Mouse (Mus musculus): Measurements from ENCODE around the gene Ltk. TPM values are rescaled to one million over a fixed set of nuclear protein-coding genes. Genes with fewer than 3 reads are reported as not detected.

The Ltk gene
- total and polyA plus RNA-seq, 2 experiments = 0.66 TPM; not detected in 1

GRCm38 (mm10) chr2:119757601-119758100 lies 2.6 kb downstream of the Ltk start:
- H3K79me2 ChIP-seq (ENCODE audit: control insufficient read depth, insufficient read depth, low read length) = no peaks in the 10 kb centered on the region
- WGBS = 6% methylated on average over 31 of the region's 31 CpGs
- H3K4me1 ChIP-seq (ENCODE audit: control insufficient read depth, insufficient read depth, low read length) = peaks cover 7% of the 10 kb centered on the region; the same call in 1 of the 2 replicates
- peaks cover 11% of the 10 kb centered on the region for H3K27me3 ChIP-seq (ENCODE audit: control insufficient read depth, insufficient read depth, low read length)
- H3K9ac ChIP-seq (ENCODE audit: low read depth, low read length) = peak overlapping the region; percentile 66
- TF ChIP-seq POLR2A (IDR thresholded peaks at IDR 0.05; ENCODE audit: extremely low read depth, insufficient read depth, low read length) (no peak), CTCF (IDR thresholded peaks at IDR 0.05; ENCODE audit: low read depth, low read length) (no peak)
- H3K36me3 ChIP-seq (ENCODE audit: control insufficient read depth, insufficient read depth, low read length) = no peaks in the 10 kb centered on the region
- peak; percentile 15 for DNase-seq (ENCODE audit: extremely low read depth, low read depth, low spot score)
- H3K4me3 ChIP-seq (ENCODE audit: insufficient read depth, low read depth, low read length) = peak overlapping the region; percentile 61; the same call in 1 of the 2 replicates
- no peak overlapping the region for H3K27ac ChIP-seq (replicated peaks; ENCODE audit: insufficient read depth, low read depth, low read length)

DNA sequence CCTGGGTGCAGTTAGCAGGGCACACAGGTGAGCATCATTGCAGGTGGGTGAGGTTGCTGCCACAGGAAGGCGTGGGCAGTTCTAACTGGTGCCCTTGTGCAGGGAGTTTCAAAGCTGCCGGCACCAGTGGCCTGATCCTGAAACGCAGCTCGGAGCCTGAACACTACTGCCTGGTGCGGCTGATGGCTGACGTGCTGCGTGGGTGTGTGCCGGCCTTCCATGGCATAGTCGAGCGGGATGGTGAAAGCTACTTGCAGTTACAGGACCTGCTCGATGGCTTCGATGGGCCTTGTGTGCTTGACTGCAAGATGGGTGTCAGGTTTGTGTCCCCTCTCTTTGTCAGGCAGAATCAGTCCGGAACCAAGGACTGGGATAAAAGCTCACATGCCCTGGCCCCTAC lies 11.0 kb downstream of the Ltk start:
- TF ChIP-seq CTCF (IDR thresholded peaks at IDR 0.05; ENCODE audit: low read depth, low read length) (no peak), POLR2A (IDR thresholded peaks at IDR 0.05; ENCODE audit: extremely low read depth, insufficient read depth, low read length) (no peak)
- whole genome bisulfite sequencing = 89% methylated on average over 13 of the region's 13 CpGs
- DNase-seq (ENCODE audit: extremely low read depth, low read depth, low spot score) = no peak
- H3K9ac ChIP-seq (ENCODE audit: low read depth, low read length) = no peak overlapping the region
- no peak overlapping the region for H3K27ac ChIP-seq (replicated peaks; ENCODE audit: insufficient read depth, low read depth, low read length)
- no peaks in the 10 kb centered on the region for H3K79me2 ChIP-seq (ENCODE audit: control insufficient read depth, insufficient read depth, low read length)
- no peaks in the 10 kb centered on the region for H3K27me3 ChIP-seq (ENCODE audit: control insufficient read depth, insufficient read depth, low read length)
- H3K4me1 ChIP-seq (ENCODE audit: control insufficient read depth, insufficient read depth, low read length) = peaks cover 3% of the 10 kb centered on the region; the same call in 1 of the 2 replicates
- H3K4me3 ChIP-seq (ENCODE audit: insufficient read depth, low read depth, low read length) = no peak overlapping the region
- no peaks in the 10 kb centered on the region for H3K36me3 ChIP-seq (ENCODE audit: control insufficient read depth, insufficient read depth, low read length)

DNA sequence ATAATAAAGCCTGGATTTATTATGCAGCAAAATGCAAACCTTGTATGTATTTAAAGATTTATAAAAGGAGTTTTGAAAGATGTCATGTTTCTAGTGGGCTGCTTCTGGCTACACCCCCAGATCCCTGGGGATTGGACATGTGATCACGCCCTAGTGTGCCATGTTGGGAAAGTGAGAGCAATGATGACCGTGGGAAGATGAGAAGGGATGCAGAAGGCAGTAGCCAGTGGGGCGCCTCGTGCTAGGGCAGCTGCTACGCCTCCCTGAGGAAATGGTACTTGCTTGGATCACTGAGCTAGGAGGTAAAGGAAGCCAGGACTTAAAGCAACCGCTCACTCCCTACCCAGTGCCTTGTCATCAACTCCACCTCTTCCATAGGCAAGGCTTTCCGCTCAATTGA lies 12.7 kb downstream of the Ltk start:
- no peak overlapping the region for H3K9ac ChIP-seq (ENCODE audit: low read depth, low read length)
- H3K79me2 ChIP-seq (ENCODE audit: control insufficient read depth, insufficient read depth, low read length) = no peaks in the 10 kb centered on the region
- no peak overlapping the region for H3K4me3 ChIP-seq (ENCODE audit: insufficient read depth, low read depth, low read length)
- DNase-seq (ENCODE audit: extremely low read depth, low read depth, low spot score) = no peak
- H3K27me3 ChIP-seq (ENCODE audit: control insufficient read depth, insufficient read depth, low read length) = peaks cover 8% of the 10 kb centered on the region
- no peaks in the 10 kb centered on the region for H3K36me3 ChIP-seq (ENCODE audit: control insufficient read depth, insufficient read depth, low read length)
- H3K4me1 ChIP-seq (ENCODE audit: control insufficient read depth, insufficient read depth, low read length) = peaks cover 12% of the 10 kb centered on the region; the same call in 1 of the 2 replicates
- no peak overlapping the region for H3K27ac ChIP-seq (replicated peaks; ENCODE audit: insufficient read depth, low read depth, low read length)
- WGBS = 89% methylated on average over 7 of the region's 7 CpGs
- TF ChIP-seq CTCF (IDR thresholded peaks at IDR 0.05; ENCODE audit: low read depth, low read length) (no peak), POLR2A (IDR thresholded peaks at IDR 0.05; ENCODE audit: extremely low read depth, insufficient read depth, low read length) (no peak)

DNA sequence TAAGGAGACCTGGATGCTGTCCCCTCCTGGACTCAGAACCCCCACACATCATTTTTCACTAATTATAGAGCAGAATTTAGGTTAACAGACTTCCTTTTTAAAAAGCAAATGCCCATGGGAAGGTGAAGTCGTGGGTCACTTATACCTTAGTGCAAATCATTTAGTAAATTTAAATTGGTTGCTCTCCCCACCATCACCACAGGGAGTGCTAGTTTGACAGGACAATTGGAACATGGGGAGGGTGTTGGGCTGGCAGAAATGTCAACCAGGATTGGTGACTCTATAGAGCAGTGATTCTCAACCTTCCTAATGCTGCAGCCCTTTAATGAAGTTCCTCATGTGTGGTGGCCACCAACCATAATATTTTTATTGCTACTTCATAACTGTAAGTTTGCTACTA lies 14.9 kb downstream of the Ltk start:
- TF ChIP-seq POLR2A (IDR thresholded peaks at IDR 0.05; ENCODE audit: extremely low read depth, insufficient read depth, low read length) (no peak), CTCF (IDR thresholded peaks at IDR 0.05; ENCODE audit: low read depth, low read length) (peak; percentile 37)
- peaks cover 8% of the 10 kb centered on the region for H3K27me3 ChIP-seq (ENCODE audit: control insufficient read depth, insufficient read depth, low read length)
- H3K27ac ChIP-seq (replicated peaks; ENCODE audit: insufficient read depth, low read depth, low read length) = no peak overlapping the region
- peak; percentile 18 for DNase-seq (ENCODE audit: extremely low read depth, low read depth, low spot score)
- no peak overlapping the region for H3K9ac ChIP-seq (ENCODE audit: low read depth, low read length)
- H3K36me3 ChIP-seq (ENCODE audit: control insufficient read depth, insufficient read depth, low read length) = no peaks in the 10 kb centered on the region
- H3K4me1 ChIP-seq (ENCODE audit: control insufficient read depth, insufficient read depth, low read length) = peaks cover 14% of the 10 kb centered on the region; the same call in 1 of the 2 replicates
- H3K4me3 ChIP-seq (ENCODE audit: insufficient read depth, low read depth, low read length) = no peak overlapping the region
- WGBS = 10% methylated on average over 1 of the region's 1 CpGs
- no peaks in the 10 kb centered on the region for H3K79me2 ChIP-seq (ENCODE audit: control insufficient read depth, insufficient read depth, low read length)

DNA sequence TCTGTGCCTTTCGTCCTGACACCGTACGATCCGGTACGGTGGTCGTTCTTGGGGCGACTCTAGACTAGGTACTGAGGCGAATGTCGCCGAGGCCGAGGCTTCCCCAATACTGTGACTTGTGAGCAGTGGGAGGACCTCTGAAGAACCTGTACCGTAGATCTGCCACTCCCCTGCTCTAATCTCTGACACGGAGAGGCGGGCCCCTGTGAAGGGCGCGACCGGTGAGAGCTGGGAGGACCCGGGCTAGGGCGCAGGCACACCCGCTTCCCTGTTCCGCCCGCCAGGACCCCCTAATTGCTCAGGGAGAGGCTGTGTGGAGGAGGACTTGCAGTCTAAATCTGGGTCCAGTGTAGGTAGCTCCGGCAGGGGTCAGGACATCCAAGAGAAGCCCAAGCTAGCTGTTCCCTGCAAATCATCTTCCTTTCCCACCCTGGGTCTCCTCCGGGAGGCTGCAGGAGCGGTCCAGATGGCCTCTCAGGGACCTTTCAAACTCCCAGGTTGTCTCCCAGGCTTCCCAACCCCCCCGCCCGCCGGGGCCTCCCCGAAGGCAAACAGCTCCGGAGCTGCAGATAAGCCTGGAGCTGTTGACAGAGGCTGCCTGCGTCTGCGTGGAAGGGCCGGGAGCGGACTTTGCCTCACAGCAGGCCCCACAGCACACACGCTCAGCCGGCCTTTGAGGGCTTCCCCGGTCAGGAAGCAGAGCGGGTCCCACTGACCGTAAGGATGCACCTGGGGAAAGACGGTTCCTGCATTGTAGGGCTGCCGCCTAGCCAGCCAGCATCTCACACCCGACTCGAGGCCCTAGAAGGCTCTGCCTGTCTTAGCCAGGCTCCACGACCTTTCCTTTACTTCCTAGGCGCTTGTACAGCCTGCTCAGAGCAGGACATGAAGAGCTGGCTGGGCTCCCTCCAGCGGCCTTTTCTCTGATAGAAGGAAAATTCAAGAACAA lies 15.8 kb downstream of the Ltk start:
- H3K79me2 ChIP-seq (ENCODE audit: control insufficient read depth, insufficient read depth, low read length) = no peaks in the 10 kb centered on the region
- TF ChIP-seq CTCF (IDR thresholded peaks at IDR 0.05; ENCODE audit: low read depth, low read length) (no peak), POLR2A (IDR thresholded peaks at IDR 0.05; ENCODE audit: extremely low read depth, insufficient read depth, low read length) (no peak)
- 9% methylated on average over 46 of the region's 46 CpGs for WGBS
- DNase-seq (ENCODE audit: extremely low read depth, low read depth, low spot score) = peak; percentile 61
- peak overlapping the region; percentile 28; the same call in 1 of the 2 replicates for H3K4me3 ChIP-seq (ENCODE audit: insufficient read depth, low read depth, low read length)
- no peak overlapping the region for H3K27ac ChIP-seq (replicated peaks; ENCODE audit: insufficient read depth, low read depth, low read length)
- peak overlapping the region; percentile 29; the same call in 1 of the 2 replicates for H3K9ac ChIP-seq (ENCODE audit: low read depth, low read length)
- peaks cover 14% of the 10 kb centered on the region; the same call in 1 of the 2 replicates for H3K4me1 ChIP-seq (ENCODE audit: control insufficient read depth, insufficient read depth, low read length)
- H3K36me3 ChIP-seq (ENCODE audit: control insufficient read depth, insufficient read depth, low read length) = no peaks in the 10 kb centered on the region
- H3K27me3 ChIP-seq (ENCODE audit: control insufficient read depth, insufficient read depth, low read length) = peaks cover 8% of the 10 kb centered on the region

Data from liver, adult 2 months (tissue).